Mouse (Mus musculus) adrenal gland (tissue): ENCODE results near the gene Hid1.
"Not testable (repeated sequence)": the region's sequence is repeated elsewhere in the genome, so short reads cannot be mapped to it uniquely, and the experiment has no call there.

Source experiments
- intact Hi-C: fragments of 180-260 bp; cut with DNase I; formaldehyde crosslinking; loops from one replicate; pipeline ENCODE4 v1.15.1; 2025
- long read RNA-seq, 2 experiments: library from polyadenylated mRNA; unstranded; transcript quantifications; one replicate each; pipeline ENCODE4 v2.0.0; 2020; ENCODE audit warnings: borderline replicate concordance in 1 of 2; ENCODE audit not compliant: insufficient replicate concordance in 1 of 2

Gene Hid1
- long read RNA-seq, experiment 1, transcript Hid1-201 (19 exons, 3,236 nt), result major isoform, 6 of 17 reads
- long read RNA-seq, experiment 1, partial matches to known transcripts, result 6 of 17 reads
- long read RNA-seq, experiment 1, other reads (novel, unspliced or antisense), result 1 of 17 reads
- long read RNA-seq, experiment 2, transcript Hid1-201 (19 exons, 3,236 nt), result major isoform, 14 of 29 reads
- long read RNA-seq, experiment 2, transcript Hid1-202 (19 exons, 3,276 nt), result minor isoform, 5 of 29 reads
- long read RNA-seq, experiment 2, partial matches to known transcripts, result 5 of 29 reads
- long read RNA-seq, experiment 2, other reads (novel, unspliced or antisense), result 5 of 29 reads

DNA sequence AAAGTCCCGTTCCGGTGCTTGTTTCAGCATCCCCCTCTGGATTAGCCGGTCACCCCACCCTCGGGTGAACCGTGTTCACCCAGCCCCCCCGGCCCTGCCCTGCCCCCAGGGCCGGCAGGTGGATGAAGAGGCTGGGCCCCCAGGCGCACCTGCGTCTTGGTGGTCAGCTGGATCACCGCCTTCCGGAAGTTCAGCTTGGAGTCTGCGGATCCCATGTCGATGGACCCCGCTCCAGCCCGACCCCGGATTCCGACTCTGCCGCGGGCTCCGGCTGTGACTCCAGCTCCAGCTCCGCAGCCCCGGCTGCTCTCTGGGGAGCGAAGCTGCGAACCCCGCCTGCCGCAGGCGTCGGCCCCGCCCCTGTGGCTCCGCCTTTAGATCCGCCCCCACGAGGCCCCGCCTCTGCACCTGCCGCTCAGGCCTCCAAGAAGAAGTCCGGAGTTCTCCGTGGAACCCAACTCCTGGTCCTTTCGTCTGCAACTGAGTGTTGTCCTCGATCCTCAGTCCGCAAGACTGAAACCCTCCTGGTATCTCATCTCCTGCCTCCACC lies at the start of gene Hid1:
Gene Hid1 (minus strand): TSS at position 362 of the 550 bp plus-strand sequence.
- intact Hi-C loops, result no loop called here

DNA sequence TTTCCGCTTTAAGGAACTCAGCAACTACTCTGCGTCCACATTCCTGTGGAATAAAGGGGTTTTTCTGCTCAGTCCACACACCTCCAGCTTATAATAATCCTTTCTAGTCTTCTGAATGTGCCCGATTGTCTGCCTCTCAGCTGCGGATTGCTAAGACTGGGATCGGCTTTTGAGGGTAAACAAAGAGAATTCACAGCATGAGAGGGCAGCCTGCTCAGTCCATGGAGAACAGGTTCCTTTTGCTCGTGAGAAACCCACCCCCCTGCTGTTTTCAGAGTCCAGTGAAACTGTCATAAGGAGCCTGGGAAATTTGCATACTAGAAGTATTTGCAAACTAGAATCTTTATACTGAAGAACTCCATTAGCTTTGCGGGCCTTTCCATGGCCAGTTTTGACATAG lies 42.0 kb upstream of the Hid1 start:
- intact Hi-C loops, result no loop called here

DNA sequence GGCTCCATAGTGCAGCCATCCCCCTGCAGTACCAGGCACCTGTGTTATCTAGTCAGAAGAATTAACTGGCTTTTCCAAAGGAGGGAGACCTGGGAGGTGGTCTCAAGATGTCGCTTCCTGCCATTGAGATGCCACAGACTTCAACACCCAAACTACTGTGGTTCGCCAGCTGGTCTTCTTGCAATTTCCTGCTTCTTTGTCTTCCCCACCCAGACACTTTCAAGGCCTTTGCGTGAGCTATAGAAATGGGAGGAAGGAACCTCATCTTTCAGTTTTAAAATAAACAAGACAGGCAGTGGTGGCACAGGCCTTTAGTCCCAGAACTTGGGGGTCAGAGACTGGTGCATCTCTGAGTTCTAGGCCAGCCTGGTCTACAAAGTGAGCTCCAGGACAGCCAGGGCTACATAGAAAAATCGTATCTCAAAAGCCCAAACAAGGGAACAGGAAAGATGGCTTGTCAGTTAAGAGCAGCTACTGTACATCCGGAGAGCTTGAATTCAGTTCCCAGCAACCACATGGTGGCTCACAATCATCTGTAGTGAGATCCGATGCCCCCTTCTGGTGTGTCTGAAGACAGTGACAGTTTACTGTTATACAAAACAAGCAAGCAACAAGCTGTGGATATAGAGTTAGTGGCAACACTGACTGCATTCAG lies 40.8 kb upstream of the Hid1 start:
- intact Hi-C loops, result no loop called here

DNA sequence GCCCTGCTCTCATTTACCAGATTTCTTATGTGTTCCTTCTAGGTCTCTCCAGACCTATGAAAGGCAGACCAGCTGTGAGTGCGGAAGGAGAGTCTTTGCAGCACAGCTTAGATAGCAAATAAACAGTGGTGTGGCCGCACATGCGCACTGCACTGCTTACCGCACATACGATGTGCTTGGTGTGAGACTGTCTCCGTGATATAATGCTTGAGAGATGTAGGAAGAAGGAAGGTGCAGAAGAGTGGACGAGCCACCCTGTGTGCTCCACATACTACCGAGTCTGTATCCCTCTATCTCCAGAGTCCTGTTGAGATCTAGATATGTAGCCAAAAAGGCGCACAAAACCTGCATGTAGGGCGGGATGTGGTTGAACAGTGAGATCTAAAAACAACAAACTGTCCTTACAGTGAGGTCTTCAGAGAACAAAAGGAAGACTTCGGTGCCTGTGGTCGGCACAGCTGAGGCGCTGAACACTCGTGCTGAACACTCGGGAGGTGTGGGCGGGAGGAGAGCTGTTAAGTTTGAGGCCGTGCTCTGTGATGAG lies 39.4 kb upstream of the Hid1 start:
- intact Hi-C loops, result no loop called here

DNA sequence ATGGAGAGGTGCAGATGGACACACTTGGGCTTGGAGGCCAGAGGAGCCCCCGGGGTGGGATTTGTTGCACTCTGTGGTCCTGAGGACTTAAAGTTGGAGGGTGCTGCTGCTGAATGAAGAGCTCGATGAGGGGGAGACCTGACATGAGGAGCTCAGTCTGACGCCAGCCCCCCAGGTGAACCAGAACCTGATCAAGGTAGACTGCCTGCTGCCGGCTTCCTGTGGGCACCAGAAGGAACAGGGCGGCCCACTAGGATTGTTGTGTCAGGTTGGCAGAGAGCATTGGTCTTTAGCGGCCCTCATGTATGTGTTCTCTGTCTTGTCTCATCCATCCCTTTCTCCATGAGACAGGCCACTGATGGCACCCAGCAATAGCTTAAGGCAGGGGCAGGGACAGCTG lies 38.2 kb upstream of the Hid1 start:
- intact Hi-C loops, result no loop called here

DNA sequence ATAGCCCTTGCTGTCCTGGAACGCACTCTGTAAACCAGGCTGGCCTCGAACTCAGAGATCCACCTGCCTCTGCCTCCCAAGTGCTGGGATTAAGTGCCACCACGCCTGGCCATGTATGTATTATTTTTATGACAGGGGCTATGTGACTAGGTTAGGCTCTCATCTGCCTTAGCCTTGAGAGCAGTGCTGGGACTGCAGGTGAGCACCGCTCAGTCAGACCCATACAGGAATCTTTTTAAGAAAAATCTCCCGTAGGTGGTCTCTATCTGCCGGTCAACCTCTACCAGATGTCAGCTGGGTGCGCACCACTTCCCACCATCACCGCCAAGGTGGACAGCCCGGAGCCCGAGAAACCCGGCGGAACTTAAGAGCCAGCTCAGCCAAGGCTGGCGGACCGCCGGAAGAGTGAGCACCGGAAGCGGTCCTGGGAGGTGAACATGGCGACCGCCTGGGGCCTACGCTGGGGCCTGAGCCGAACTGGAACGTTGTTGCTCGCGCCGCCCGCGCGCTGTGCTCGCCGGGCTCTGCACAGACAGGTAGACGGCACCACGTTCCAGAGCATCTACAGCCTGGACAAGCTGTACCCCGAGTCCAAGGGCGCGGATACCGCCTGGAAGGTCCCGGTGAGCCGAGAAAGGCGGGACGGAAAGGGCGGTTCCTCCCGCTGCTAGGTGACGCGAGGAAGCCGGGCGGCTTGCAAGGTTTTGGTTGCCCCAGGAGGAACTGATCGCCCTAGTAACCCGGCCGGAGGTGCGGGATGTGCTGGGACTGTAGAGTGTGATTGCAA lies 36.0 kb upstream of the Hid1 start, which contains the start of gene Mrpl58:
Gene Mrpl58 (plus strand): TSS at position 415 of the 787 bp plus-strand sequence.
- intact Hi-C loops, result no loop called here

DNA sequence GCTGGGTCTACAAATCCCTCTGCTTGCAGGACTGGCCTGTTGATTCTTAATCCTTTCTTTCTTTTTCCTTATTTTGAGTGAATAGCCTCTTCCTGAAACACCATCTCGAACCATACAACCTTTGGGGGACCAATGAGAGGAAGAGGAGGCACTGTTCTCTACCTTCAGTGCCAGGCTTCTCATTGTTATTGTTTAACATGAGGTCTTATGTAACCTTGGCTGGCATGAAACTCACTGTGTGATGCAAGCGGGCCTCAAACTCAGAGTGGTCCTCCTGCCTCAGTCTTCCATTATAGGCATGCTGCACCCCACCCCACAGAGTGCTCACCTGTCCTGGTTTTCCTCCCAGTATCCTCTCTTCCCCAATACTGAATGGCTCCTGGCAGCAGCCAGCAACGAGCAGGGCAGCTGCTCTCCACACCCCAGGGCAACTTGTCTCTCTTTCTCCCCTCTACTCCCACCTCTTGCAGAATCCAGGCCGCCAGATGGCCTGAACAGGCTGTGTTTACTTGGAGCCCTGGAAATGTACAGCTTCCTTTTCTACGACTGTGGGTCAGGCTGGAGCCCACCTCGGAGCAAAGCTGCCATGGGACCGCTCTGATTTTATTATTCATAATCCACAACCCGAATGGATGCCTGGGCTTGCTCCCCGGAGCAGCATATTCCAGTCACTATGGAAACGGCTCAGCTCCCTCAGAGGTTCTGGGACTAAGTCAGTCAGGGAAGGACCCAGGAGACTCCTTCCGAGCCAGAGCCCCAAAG lies 33.3 kb upstream of the Hid1 start:
- intact Hi-C loops, result no loop called here

DNA sequence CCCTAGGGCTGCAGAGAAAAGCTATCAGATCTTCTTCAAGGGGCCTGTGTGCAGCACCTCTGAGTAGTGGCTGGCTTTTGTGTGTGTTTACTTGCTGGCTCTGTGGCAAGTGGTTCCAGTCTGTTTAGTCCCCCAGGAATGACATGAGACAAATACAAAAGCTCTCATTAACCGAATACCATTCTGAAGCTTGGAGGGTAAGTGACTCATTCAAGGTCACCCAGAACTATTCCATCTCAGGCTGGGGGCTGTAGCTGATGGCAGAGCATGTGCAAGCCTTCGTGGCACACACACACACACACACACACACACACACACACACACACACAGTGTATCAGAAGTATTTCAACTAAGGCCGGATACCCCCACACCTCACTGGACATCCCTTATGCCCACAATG lies 32.6 kb upstream of the Hid1 start:
- intact Hi-C loops, result no loop called here

DNA sequence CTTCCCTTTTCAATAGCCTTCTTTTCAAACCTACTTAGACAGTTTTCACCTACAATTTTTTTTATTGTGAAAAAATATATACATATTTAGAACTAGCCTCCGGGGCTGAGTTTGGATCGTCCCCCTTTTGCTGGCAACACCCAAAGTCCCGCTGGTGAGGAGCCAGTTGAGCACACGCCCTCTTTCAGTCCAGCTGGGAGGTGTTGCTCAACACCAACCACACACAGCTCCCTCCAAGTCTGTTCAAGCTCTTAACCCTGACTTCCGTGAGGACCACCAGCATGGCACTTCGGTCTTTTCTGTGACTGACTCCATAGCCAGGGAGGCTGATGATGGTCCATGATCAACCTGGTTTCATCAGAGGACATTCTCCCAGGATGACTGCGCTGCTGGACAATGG lies 30.5 kb upstream of the Hid1 start:
- intact Hi-C loops, result no loop called here

DNA sequence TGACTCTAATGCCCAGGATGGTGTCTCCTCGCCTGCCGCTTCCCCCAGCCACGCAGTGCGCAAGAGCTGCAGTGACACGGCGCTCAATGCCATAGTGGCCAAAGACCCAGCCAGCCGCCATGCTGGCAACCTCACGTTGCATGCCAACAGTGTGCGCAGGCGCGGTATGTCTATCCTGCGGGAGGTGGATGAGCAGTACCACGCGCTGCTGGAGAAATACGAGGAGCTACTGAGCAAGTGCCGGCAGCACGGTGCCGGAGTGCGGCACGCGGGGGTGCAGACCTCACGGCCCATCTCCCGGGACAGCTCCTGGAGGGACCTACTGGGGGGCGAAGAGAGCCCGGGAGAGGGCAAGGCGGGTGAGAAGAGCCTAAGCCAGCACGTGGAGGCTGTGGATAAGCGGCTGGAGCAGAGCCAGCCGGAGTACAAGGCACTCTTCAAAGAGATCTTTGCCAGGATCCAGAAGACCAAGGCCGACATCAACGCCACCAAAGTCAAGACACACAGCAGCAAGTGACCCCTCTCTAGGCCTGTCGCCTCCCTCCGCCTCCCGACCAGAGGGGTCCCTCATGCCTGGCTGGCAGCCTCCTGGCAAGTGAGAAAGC lies 26.3 kb upstream of the Hid1 start:
- intact Hi-C loops, result no loop called here

DNA sequence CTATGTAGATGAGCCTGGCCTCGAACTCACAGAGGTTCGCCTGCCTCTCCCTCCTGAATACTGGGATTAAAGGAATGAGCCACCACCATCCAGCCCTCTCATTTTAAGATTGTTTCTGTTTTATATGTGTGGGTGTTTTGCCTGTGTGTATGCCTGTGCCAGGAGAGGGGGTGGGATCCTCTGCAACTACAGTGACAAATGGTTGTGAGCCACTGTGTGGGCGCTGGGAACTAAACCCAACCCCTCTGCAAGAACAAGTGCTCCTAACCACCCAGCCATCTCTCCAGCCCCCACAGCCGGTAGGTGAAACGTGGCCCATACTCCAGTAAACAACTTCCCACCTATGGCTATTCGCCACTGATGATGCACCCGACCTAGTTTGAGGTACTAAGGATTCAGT lies 23.8 kb upstream of the Hid1 start:
- intact Hi-C loops, result no loop called here

DNA sequence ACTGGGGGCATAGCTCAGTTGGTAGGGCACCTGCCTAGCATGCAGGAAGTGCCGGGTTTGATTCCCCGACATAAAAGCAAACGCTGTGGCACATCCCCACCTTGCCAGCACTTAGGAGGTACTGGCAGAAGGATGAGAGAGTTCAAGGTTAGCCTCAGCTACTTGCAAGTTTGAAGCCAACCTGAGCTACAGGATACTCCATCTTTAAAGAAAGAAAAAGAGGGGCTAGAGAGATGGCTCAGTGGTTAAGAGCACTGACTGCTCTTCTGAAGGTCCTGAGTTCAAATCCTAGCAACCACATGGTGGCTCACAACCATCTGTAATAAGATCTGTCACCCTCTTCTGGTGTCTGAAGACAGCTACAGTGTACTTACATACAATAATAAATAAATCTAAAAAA lies 19.3 kb upstream of the Hid1 start:
- intact Hi-C loops, result not testable (repeated sequence)

DNA sequence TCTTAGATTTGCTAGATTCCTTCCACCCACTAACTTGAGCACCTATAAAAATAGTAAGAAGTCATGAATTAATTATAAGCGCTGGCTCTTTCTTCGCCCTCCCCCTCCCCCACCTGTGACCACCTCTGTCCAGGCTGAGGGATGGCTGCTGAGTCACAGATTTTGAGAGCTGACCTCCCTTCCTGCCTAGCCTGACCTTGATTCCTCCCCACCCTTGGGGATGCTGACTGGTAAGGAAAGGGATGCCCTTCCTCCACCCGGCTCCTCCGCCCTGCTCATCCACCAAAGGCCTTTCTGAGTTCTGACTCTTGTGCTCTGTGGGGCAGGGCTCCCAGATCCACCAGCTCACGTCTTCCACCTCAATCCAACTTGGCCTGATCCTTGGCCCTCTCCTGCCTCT lies 17.0 kb upstream of the Hid1 start:
- intact Hi-C loops, result no loop called here

DNA sequence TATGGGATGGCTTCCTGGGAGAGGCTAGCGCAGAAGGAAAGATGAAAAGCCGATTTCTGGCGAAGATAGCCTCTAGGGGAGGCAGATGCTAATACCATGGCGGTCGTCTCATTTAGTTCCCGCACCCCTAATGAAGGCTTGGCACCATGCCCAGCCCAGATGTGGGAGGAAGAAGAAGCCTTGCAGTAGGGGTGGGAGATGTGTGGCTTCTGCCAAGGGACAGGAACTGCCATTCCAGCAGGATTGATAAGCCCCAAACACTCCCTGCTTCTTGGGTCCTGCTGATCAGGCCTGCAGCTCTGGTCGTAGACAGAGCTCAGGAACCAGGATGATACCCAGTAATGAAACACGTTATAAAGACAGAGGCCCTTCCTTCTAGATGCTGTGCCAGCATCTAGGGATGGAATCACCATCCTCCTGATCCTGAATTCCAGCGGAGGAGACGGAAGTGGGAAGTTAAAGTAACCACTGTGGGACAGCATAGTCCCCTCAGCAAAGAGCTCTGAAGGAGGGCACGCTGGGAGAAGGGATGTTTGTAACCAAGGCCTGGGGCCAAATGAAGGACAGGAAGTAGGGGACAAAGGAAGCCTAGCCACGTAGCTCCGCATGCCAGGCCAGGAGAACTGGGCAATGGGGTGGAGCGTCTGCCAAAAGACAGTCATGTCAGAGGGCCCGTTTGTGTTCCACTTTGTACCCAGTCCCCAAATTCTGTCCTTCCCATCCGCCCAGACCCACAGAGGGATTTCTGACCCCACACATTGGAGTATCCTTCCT lies 16.3 kb upstream of the Hid1 start:
- intact Hi-C loops, result no loop called here

DNA sequence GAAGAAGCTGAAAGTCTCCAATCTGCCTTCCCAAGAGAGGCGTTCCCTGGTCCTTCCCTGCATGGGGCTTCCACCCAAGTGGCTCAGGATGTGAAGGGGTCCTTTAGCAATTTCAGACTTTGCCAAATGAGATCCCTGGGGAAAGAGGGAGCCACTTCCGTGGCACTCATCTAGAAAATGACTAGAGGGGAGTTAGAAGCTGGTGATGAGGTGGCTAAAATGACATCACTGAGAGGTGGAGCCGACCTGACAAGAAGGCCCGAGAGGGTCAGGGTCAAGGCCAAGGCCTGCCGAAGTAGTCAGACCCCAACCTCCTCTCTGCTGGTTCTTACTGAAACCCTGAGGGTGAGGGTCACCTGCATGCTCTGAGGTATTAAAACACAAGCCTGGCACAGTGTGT lies 15.3 kb upstream of the Hid1 start:
- intact Hi-C loops, result no loop called here

DNA sequence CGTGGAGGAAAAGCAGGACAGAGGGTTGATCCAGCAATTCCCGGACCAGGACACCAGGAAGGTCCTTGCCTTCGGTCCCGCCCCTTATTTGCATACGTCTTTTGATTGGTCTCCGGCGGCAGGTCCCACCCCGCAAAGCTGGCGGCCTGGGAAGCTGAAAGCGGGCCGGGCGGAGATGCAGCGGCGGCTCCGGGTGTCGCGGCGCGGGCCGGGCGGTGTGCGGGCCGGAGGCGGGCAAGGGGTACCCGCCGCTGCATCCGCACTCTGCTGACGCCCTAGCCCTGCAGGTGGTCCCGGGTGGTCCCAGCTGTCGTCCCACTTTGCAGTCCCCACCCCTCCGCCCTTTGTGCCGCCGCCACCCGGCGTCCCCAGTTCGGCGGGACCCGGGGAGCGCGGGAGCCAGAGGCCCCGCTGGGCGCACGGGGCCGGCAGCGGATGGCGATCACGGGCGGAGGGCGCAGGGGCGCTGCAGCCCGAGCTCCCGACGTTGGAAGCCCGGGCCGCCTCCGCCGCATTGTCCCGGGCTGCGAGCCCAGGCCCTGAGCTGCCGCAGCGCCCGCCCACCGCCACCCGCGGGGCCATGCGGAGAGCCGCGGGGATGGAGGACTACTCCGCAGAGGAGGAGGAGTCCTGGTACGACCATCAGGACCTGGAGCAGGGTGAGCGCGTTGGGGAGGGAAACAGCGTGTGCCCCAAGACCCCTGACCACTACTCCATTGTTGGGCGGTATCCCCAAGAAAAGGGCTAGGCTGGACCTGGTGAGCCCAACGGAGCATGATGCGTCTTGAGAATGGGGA lies 14.4 kb upstream of the Hid1 start, which contains the start of gene Cdr2l:
Gene Cdr2l (plus strand): TSS at position 174 of the 797 bp plus-strand sequence.
- intact Hi-C loops, result no loop called here

DNA sequence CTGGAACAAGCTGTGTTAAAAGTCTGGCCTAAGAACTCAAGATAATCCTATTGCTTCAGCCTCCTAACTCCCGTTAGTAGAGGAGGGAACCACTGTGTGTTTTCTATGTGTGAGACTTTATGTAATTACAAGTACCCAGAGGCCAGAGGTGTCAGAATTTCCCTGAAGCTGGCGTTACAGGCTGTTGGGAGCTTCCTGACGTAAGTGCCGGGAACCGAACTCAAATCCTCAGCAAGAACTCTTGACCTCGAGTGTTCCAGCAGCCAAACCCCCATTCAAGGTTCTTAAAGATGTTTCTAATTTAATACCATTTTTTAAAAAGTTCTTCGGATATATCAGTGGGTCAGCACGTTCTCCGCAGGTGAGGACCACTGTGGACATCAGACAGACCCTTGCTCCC lies 13.7 kb upstream of the Hid1 start:
- intact Hi-C loops, result no loop called here

DNA sequence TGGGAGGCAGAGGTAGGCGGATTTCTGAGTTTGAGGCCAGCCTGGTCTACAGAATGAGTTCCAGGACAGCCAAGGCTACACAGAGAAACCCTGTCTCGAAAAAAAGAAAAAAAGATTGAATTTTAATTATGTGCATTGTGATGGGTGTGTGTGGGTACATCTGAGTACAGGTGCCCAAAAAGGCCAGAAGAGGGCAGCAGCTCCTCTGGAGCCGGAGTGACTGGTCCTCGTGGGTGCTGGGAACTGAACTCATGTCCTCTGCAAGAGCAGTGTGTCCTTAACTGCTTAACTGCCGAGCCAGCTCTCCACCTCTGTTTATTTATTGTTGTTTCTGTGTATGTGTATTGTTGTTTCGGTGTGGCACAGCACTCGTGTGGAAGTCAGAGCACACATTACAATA lies 10.3 kb upstream of the Hid1 start:
- intact Hi-C loops, result no loop called here

DNA sequence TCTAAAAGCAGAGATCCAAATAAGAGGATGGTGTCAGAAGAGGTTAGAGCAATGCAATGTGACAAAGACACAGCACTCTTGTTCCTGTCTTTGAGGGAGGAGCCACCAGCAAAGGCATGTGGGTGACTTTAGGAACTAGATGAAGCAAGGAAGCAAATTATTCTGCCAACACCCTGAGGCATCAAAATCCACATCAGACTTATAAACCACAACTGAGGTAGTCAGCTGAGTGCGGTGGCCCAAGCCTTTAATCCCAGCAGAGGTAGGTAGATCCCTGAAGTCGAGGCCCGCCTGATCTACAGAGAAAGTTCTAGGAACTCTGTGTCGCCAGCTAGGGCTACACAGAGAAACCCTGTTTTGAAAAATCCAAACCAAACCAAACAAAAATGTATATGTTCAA lies 9.7 kb upstream of the Hid1 start:
- intact Hi-C loops, result no loop called here
